Mouse (Mus musculus): ENCODE measurements at regions not wholly inside any gene's neighbourhood (a gene's known extent, or its start where the extent isn't known, plus 50 kb on each side); places are given as distances from the start of the nearest gene placed in this dataset.

DNA sequence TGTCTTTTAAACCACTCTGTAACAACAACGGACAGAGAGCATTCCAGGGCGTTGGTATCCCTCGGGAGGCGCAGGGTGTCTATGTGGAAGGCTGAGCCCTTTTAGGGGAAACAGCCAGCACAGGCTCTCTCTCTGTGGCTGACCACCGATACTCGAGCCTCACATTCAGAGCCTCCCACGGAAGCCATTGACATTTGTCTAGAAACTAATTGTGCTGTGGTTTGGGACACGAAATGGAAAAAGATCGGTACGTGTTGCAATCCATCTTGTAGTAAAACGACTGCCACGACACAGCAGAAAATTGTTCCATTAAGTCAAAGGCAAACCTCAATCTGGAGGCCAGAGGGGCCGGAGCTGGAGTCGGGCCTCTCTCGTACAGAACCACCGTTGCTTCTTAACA, 575.9 kb upstream of the Gm19410 start:
- TF ChIP-seq MAX (IDR thresholded peaks at IDR 0.05; ENCODE audit: low read length) (no peak), POLR2A (IDR thresholded peaks at IDR 0.05; ENCODE audit: control insufficient read depth in 1 of 2, insufficient read depth in 1 of 2, low read depth in 1 of 2, low read length in 2 of 2, poor library complexity in 1 of 2) (no peak), CTCF (IDR thresholded peaks at IDR 0.05 in 2 of 3, conservative IDR thresholded peaks at IDR 0.05 in 1 of 3; ENCODE audit: control insufficient read depth in 1 of 3, insufficient read depth in 1 of 3, low read depth in 2 of 3, low read length in 3 of 3, poor library complexity in 1 of 3, severe bottlenecking in 1 of 3) (no peak), POLR2AphosphoS2 (IDR thresholded peaks at IDR 0.05; ENCODE audit: low read length) (no peak), EP300 (IDR thresholded peaks at IDR 0.05; ENCODE audit: low read depth in 1 of 2, low read length in 2 of 2) (no peak), USF1 (IDR thresholded peaks at IDR 0.05; ENCODE audit: low read depth, low read length) (no peak), ETS1 (IDR thresholded peaks at IDR 0.05; ENCODE audit: low read depth, low read length) (no peak), POLR2AphosphoS5 (IDR thresholded peaks at IDR 0.05; ENCODE audit: borderline replicate concordance, low read depth, low read length) (no peak), BHLHE40 (IDR thresholded peaks at IDR 0.05; ENCODE audit: borderline replicate concordance, low read depth, low read length) (no peak), ZNF384 (IDR thresholded peaks at IDR 0.05; ENCODE audit: low read depth, low read length) (no peak)
